Mouse (Mus musculus): Measurements from ENCODE around the gene Batf3. TPM values are rescaled to one million over a fixed set of nuclear protein-coding genes. Genes with fewer than 3 reads are reported as not detected.

The Batf3 gene
- polyA plus RNA-seq, 1 experiment from 2014 or later = 12.4 TPM

- no peaks in the 10 kb centered on the region for H3K27me3 ChIP-seq (ENCODE audit: control insufficient read depth, insufficient read depth, low read length)
- H3K27ac ChIP-seq (ENCODE audit: low read depth, low read length) = no peak overlapping the region
- WGBS = 73% methylated on average over 9 of the region's 9 CpGs
- no peaks in the 10 kb centered on the region for H3K9me3 ChIP-seq (ENCODE audit: control insufficient read depth, low read length)
- no peak for ATAC-seq (ENCODE audit: low FRiP score, low TSS enrichment)
- H3K4me1 ChIP-seq (ENCODE audit: control insufficient read depth, insufficient read depth, low read length) = peaks cover 19% of the 10 kb centered on the region; the same call in 1 of the 2 replicates
- H3K4me2 ChIP-seq (replicated peaks; ENCODE audit: low read depth, low read length) = no peak overlapping the region
- H3K9ac ChIP-seq (ENCODE audit: low read depth, low read length) = no peak overlapping the region
- H3K36me3 ChIP-seq (ENCODE audit: control insufficient read depth, insufficient read depth, low read length) = no peaks in the 10 kb centered on the region
- H3K4me3 ChIP-seq (ENCODE audit: low read length) = no peak overlapping the region
These were observed 2.6 kb upstream of the Batf3 start for GRCm38 (mm10) chr1:191095019-191095418.

DNA sequence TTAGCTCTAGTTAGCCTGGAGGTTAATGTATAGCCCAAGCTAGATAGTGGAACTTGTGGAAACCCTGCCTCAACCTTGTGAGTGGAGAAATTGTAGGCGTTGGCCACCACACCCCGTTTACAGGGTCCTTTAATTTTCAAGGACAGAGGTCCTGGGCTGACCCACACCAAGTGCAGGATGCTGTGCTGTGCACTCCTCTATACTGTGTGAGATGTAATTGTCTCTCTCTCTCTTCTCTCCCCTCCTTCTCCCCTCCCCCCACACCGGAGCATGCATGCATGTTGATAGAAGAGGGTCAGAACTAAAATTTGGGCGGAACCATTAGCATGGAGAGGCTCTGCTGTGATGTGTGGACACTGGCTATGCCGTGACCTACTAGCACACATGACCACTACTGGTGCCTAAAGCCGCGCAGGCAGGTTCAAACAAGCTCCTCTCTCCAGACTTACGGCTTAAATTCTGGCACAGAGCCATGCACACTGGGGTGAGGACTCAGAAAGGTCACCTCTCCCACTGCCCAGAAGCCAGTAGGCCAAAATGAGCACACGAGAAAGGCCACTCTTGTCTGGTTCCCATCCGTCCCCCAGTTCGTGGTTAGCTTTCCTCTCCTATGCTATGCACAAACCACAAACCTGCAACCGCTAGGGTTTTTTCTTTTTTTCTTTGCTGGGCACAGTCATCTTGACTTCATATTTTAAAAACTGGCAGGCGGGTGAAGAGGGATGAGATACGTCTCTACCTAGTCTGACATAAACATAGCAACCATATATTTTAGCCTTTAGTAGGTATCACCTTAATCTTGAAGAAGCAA, 571 bp upstream of the Batf3 start:
- WGBS = 52% methylated on average over 14 of the region's 14 CpGs
- H3K4me2 ChIP-seq (replicated peaks; ENCODE audit: low read depth, low read length) = peak overlapping the region; percentile 99
- H3K27me3 ChIP-seq (ENCODE audit: control insufficient read depth, insufficient read depth, low read length) = no peaks in the 10 kb centered on the region
- no peak overlapping the region for H3K27ac ChIP-seq (ENCODE audit: low read depth, low read length)
- no peaks in the 10 kb centered on the region for H3K9me3 ChIP-seq (ENCODE audit: control insufficient read depth, low read length)
- peaks cover 19% of the 10 kb centered on the region; the same call in 1 of the 2 replicates for H3K4me1 ChIP-seq (ENCODE audit: control insufficient read depth, insufficient read depth, low read length)
- peak overlapping the region; percentile 63; the same call in 1 of the 2 replicates for H3K9ac ChIP-seq (ENCODE audit: low read depth, low read length)
- ATAC-seq (ENCODE audit: low FRiP score, low TSS enrichment) = no peak
- H3K36me3 ChIP-seq (ENCODE audit: control insufficient read depth, insufficient read depth, low read length) = no peaks in the 10 kb centered on the region
- H3K4me3 ChIP-seq (ENCODE audit: low read length) = peak overlapping the region; percentile 69

DNA sequence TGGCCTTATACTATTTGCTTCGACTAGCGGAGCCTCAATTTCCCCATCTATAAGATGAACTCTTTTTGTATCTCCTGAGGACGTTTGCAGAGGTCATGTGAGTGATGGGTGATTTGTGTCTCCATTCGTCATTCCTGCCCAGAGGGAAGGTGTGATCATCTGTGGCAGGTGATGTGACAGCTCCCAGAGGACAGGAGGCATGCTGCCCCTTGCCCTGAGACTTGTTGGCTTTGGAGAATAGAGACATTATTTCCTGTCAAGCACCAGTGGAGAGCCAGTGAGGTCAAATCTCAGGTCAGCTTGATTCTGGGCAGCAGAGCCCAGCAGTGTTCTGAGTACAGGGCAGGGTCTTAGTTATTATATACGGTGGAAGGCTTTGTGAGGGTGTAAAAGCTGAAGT, 1.5 kb downstream of the Batf3 start:
- H3K9ac ChIP-seq (ENCODE audit: low read depth, low read length) = no peak overlapping the region
- WGBS = 35% methylated on average over 5 of the region's 5 CpGs
- no peaks in the 10 kb centered on the region for H3K36me3 ChIP-seq (ENCODE audit: control insufficient read depth, insufficient read depth, low read length)
- no peak overlapping the region for H3K27ac ChIP-seq (ENCODE audit: low read depth, low read length)
- H3K4me1 ChIP-seq (ENCODE audit: control insufficient read depth, insufficient read depth, low read length) = peaks cover 14% of the 10 kb centered on the region; the same call in 1 of the 2 replicates
- peak overlapping the region; percentile 69 for H3K4me3 ChIP-seq (ENCODE audit: low read length)
- no peaks in the 10 kb centered on the region for H3K27me3 ChIP-seq (ENCODE audit: control insufficient read depth, insufficient read depth, low read length)
- peak overlapping the region; percentile 99 for H3K4me2 ChIP-seq (replicated peaks; ENCODE audit: low read depth, low read length)
- ATAC-seq (ENCODE audit: low FRiP score, low TSS enrichment) = no peak
- no peaks in the 10 kb centered on the region for H3K9me3 ChIP-seq (ENCODE audit: control insufficient read depth, low read length)

DNA sequence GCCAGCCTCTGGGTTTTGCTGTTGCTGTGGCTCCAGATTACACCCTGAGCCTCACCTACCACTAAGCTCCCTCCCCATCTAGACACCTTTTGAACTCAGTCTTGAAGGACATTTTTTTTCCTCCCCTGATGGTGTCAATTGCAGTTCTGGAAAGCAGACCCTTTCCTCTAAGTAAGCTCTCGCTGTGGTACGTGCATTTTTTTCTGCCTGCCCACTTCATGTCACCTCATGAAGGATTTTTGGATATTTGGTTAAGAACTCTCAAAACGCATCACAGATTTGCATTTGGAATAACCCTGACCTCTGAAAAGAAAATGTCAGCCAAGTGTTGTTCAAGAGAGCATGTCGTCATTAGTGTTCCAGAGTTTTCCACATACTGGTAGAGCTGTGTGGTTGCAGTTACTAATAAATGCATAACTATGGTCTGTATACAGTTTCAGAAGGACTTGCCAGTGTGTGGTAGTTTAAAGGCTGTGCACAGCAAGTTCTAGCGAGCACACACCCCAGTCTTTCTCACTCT, 2.2 kb downstream of the Batf3 start:
- H3K4me3 ChIP-seq (ENCODE audit: low read length) = no peak overlapping the region
- H3K4me2 ChIP-seq (replicated peaks; ENCODE audit: low read depth, low read length) = no peak overlapping the region

DNA sequence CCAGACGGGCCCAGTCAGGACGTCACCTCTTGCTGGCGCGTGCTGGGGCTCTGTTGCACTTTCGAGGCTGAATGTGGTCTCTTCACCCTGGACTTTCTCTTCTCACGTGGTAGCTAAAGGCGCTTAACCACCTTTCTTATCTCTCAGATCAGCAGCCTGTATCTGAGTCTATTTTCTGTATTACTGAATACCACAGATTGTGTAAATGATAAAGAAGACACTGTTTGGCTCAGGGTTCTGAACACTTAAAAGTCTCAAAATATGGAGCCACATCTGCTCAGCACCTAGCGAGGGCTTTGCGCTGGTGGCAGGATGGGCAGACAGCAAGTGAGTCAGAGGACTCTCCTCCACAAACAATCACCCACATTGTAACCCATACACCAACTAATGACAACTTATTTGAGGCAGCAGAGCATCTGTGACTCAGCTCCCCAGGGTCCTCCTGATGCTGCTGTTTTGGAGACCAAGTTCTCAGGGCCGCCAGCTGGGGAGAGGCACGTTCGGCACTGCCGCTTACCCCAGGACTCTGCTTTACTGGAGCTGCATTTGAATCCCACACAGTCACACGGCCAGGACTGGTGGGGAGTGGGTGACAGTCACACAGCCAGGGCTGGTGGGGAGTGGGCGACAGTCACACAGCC, 5.2 kb downstream of the Batf3 start:
- ATAC-seq (ENCODE audit: low FRiP score, low TSS enrichment) = no peak
- no peaks in the 10 kb centered on the region for H3K9me3 ChIP-seq (ENCODE audit: control insufficient read depth, low read length)
- WGBS = 88% methylated on average over 15 of the region's 15 CpGs
- H3K27me3 ChIP-seq (ENCODE audit: control insufficient read depth, insufficient read depth, low read length) = no peaks in the 10 kb centered on the region
- H3K27ac ChIP-seq (ENCODE audit: low read depth, low read length) = no peak overlapping the region
- H3K4me2 ChIP-seq (replicated peaks; ENCODE audit: low read depth, low read length) = no peak overlapping the region
- no peaks in the 10 kb centered on the region for H3K36me3 ChIP-seq (ENCODE audit: control insufficient read depth, insufficient read depth, low read length)
- H3K9ac ChIP-seq (ENCODE audit: low read depth, low read length) = no peak overlapping the region
- H3K4me3 ChIP-seq (ENCODE audit: low read length) = no peak overlapping the region
- peaks cover 6% of the 10 kb centered on the region; the same call in 1 of the 2 replicates for H3K4me1 ChIP-seq (ENCODE audit: control insufficient read depth, insufficient read depth, low read length)

More for the DNA sequence above, 2.2 kb downstream of the Batf3 start:
- H3K9ac ChIP-seq (ENCODE audit: low read depth, low read length) = no peak overlapping the region
- no peaks in the 10 kb centered on the region for H3K36me3 ChIP-seq (ENCODE audit: control insufficient read depth, insufficient read depth, low read length)
- H3K27me3 ChIP-seq (ENCODE audit: control insufficient read depth, insufficient read depth, low read length) = no peaks in the 10 kb centered on the region
- 63% methylated on average over 5 of the region's 5 CpGs for WGBS
- no peaks in the 10 kb centered on the region for H3K9me3 ChIP-seq (ENCODE audit: control insufficient read depth, low read length)
- peaks cover 14% of the 10 kb centered on the region; the same call in 1 of the 2 replicates for H3K4me1 ChIP-seq (ENCODE audit: control insufficient read depth, insufficient read depth, low read length)
- no peak overlapping the region for H3K27ac ChIP-seq (ENCODE audit: low read depth, low read length)
- ATAC-seq (ENCODE audit: low FRiP score, low TSS enrichment) = no peak

DNA sequence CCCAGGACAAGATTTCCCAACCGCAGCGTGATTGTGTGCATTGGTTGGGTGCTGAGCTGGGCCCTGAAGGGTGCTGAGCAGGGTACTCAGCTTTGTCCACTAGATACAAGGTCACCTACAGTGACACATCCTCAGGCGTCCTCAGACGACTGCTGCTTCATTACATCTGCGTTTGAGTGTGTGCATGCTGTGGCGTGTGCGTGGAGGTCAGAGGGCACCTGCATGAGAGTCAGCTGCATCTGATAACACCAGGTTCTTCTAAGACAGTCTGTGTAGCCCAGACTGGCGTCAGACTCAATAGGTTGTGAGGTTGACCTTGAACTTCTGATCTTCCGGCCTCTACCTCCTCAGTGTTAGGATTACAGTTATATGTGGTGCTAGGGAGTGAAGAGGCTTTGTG, 7.6 kb downstream of the Batf3 start:
- no peak for ATAC-seq (ENCODE audit: low FRiP score, low TSS enrichment)
- Histone ChIP-seq H3K27me3 (ENCODE audit: control insufficient read depth, insufficient read depth, low read length) (no peaks in the 10 kb centered on the region), H3K4me2 (replicated peaks; ENCODE audit: low read depth, low read length) (no peak overlapping the region), H3K9ac (ENCODE audit: low read depth, low read length) (no peak overlapping the region), H3K4me1 (ENCODE audit: control insufficient read depth, insufficient read depth, low read length) (no peaks in the 10 kb centered on the region), H3K27ac (ENCODE audit: low read depth, low read length) (no peak overlapping the region), H3K4me3 (ENCODE audit: low read length) (no peak overlapping the region), H3K9me3 (ENCODE audit: control insufficient read depth, low read length) (no peaks in the 10 kb centered on the region), H3K36me3 (ENCODE audit: control insufficient read depth, insufficient read depth, low read length) (0 out of 2 replicates have a peak, but pooled peaks cover 6% of the 10 kb centered on the region)
- 82% methylated on average over 9 of the region's 9 CpGs for WGBS

GRCm38 (mm10) chr1:191107306-191107705, 9.7 kb downstream of the Batf3 start:
- no peak for ATAC-seq (ENCODE audit: low FRiP score, low TSS enrichment)

GRCm38 (mm10) chr1:191109907-191110306, 12.3 kb downstream of the Batf3 start:
- ATAC-seq (ENCODE audit: low FRiP score, low TSS enrichment) = no peak
- WGBS = 86% methylated on average over 9 of the region's 9 CpGs

More at GRCm38 (mm10) chr1:191107306-191107705, 9.7 kb downstream of the Batf3 start:
- no peak overlapping the region for H3K4me3 ChIP-seq (ENCODE audit: low read length)
- H3K4me1 ChIP-seq (ENCODE audit: control insufficient read depth, insufficient read depth, low read length) = peaks cover 11% of the 10 kb centered on the region; the same call in 1 of the 2 replicates
- H3K36me3 ChIP-seq (ENCODE audit: control insufficient read depth, insufficient read depth, low read length) = 0 out of 2 replicates have a peak, but pooled peaks cover 6% of the 10 kb centered on the region
- H3K27me3 ChIP-seq (ENCODE audit: control insufficient read depth, insufficient read depth, low read length) = no peaks in the 10 kb centered on the region
- no peaks in the 10 kb centered on the region for H3K9me3 ChIP-seq (ENCODE audit: control insufficient read depth, low read length)
- 62% methylated on average over 10 of the region's 10 CpGs for whole genome bisulfite sequencing
- no peak overlapping the region for H3K27ac ChIP-seq (ENCODE audit: low read depth, low read length)
- H3K4me2 ChIP-seq (replicated peaks; ENCODE audit: low read depth, low read length) = no peak overlapping the region
- H3K9ac ChIP-seq (ENCODE audit: low read depth, low read length) = no peak overlapping the region

More at GRCm38 (mm10) chr1:191109907-191110306, 12.3 kb downstream of the Batf3 start:
- Histone ChIP-seq H3K36me3 (ENCODE audit: control insufficient read depth, insufficient read depth, low read length) (0 out of 2 replicates have a peak, but pooled peaks cover 6% of the 10 kb centered on the region), H3K9me3 (ENCODE audit: control insufficient read depth, low read length) (no peaks in the 10 kb centered on the region), H3K9ac (ENCODE audit: low read depth, low read length) (no peak overlapping the region), H3K4me3 (ENCODE audit: low read length) (no peak overlapping the region), H3K27me3 (ENCODE audit: control insufficient read depth, insufficient read depth, low read length) (no peaks in the 10 kb centered on the region), H3K27ac (ENCODE audit: low read depth, low read length) (no peak overlapping the region), H3K4me2 (replicated peaks; ENCODE audit: low read depth, low read length) (no peak overlapping the region), H3K4me1 (ENCODE audit: control insufficient read depth, insufficient read depth, low read length) (peaks cover 11% of the 10 kb centered on the region; the same call in 1 of the 2 replicates)

Measured in kidney, embryonic 14.5 days (tissue).